Mouse (Mus musculus) T-helper 2 cell (primary cell): ENCODE data around the gene Erich2.

ENCODE experiments used
- in situ Hi-C: fragments of 300-600 bp; cut with MboI, MseI; formaldehyde crosslinking; loops from one replicate; pipeline ENCODE4 v1.15.1; 2025; ENCODE audit warnings: high pct_unique_total_duplicates

Erich2 gene

GRCm38 (mm10) chr2:70562011-70562491, 53.4 kb downstream of the Erich2 start:
- in situ Hi-C loops = no loop called here

GRCm38 (mm10) chr2:70562611-70562980, 54.0 kb downstream of the Erich2 start:
- in situ Hi-C loops = no loop called here

GRCm38 (mm10) chr2:70562981-70563671, 54.5 kb downstream of the Erich2 start:
- in situ Hi-C loops = no loop called here

GRCm38 (mm10) chr2:70563721-70564645, 55.4 kb downstream of the Erich2 start:
- in situ Hi-C loops = no loop called here

GRCm38 (mm10) chr2:70564646-70565315, 56.2 kb downstream of the Erich2 start:
- in situ Hi-C loops = no loop called here

- in situ Hi-C loops = no loop called here
Observed at GRCm38 (mm10) chr2:70565651-70566602, 57.3 kb downstream of the Erich2 start.

- in situ Hi-C loops = no loop called here
Observed at GRCm38 (mm10) chr2:70566603-70566981, 58.0 kb downstream of the Erich2 start.

- in situ Hi-C loops = no loop called here
Observed at GRCm38 (mm10) chr2:70567071-70567681, 58.6 kb downstream of the Erich2 start.

- in situ Hi-C loops = no loop called here
Observed at GRCm38 (mm10) chr2:70567682-70568077, 59.1 kb downstream of the Erich2 start.

- in situ Hi-C loops = no loop called here
Observed at GRCm38 (mm10) chr2:70568198-70568941, 59.8 kb downstream of the Erich2 start.

- in situ Hi-C loops = no loop called here
Observed at GRCm38 (mm10) chr2:70571698-70572097, 63.1 kb downstream of the Erich2 start.

GRCm38 (mm10) chr2:70572251-70572650, 63.6 kb downstream of the Erich2 start:
- in situ Hi-C loops = no loop called here

GRCm38 (mm10) chr2:70573544-70574210, 65.1 kb downstream of the Erich2 start:
- in situ Hi-C loops = no loop called here

GRCm38 (mm10) chr2:70588200-70588599, 79.6 kb downstream of the Erich2 start:
- in situ Hi-C loops = no loop called here
